Mouse (Mus musculus) G1E (cell line): ENCODE measurements at regions not wholly inside any gene's neighbourhood (a gene's known extent, or its start where the extent isn't known, plus 50 kb on each side); places are given as distances from the start of the nearest gene placed in this dataset.

Experiments used
- ATAC-seq: 2 replicates; pipeline ENCODE4 v1.8.0; 2016; ENCODE audit warnings: mild to moderate bottlenecking; ENCODE audit not compliant: insufficient number of reproducible peaks, poor library complexity, low FRiP score, severe bottlenecking; ENCODE audit errors: extremely low read depth
- DNase-seq: peaks from one replicate; pipeline ENCODE4 v3.0.0; 2012; ENCODE audit warnings: low spot score
- H3K27me3 ChIP-seq: 2 replicates; pipeline ENCODE4 v1.6.1; 2012; ENCODE audit warnings: mild to moderate bottlenecking, low read length, inconsistent platforms; ENCODE audit not compliant: insufficient read depth
- H3K36me3 ChIP-seq: replicated peaks from 2 replicates; pipeline ENCODE3; 2012; ENCODE audit warnings: mild to moderate bottlenecking, inconsistent platforms
- H3K4me1 ChIP-seq: 2 replicates; pipeline ENCODE4 v1.6.1; 2012; ENCODE audit warnings: low read depth, low read length, inconsistent platforms, mixed read lengths; ENCODE audit not compliant: insufficient read depth
- H3K4me3 ChIP-seq: 2 replicates; pipeline ENCODE4 v1.5.1; 2012; ENCODE audit warnings: low read depth, mild to moderate bottlenecking, inconsistent platforms, low read length, moderate library complexity, mixed read lengths
- H3K9me3 ChIP-seq: replicated peaks from 2 replicates; pipeline ENCODE4 v1.6.1; 2012; ENCODE audit warnings: inconsistent platforms
- CTCF ChIP-seq: IDR thresholded peaks from 2 replicates; pipeline ENCODE4 v1.5.1; 2012; ENCODE audit warnings: low read depth, low read length, inconsistent platforms, mixed read lengths
- GATA1 ChIP-seq: IDR thresholded peaks from 2 replicates; pipeline ENCODE4 v1.6.1; 2012; ENCODE audit warnings: borderline replicate concordance, low read length, inconsistent platforms, mixed read lengths
- GATA2 ChIP-seq: IDR thresholded peaks from 2 replicates; pipeline ENCODE4 v1.6.1; 2012; ENCODE audit warnings: low read depth, low read length, inconsistent platforms, borderline replicate concordance
- POLR2AphosphoS5 ChIP-seq: IDR thresholded peaks from 2 replicates; pipeline ENCODE4 v1.6.1; 2012; ENCODE audit warnings: low read depth, low read length, inconsistent platforms; ENCODE audit not compliant: insufficient replicate concordance
- TAL1 ChIP-seq: conservative IDR thresholded peaks from 2 replicates; pipeline ENCODE4 v1.6.1; 2012; ENCODE audit warnings: low read depth, low read length, inconsistent platforms, mixed read lengths

DNA sequence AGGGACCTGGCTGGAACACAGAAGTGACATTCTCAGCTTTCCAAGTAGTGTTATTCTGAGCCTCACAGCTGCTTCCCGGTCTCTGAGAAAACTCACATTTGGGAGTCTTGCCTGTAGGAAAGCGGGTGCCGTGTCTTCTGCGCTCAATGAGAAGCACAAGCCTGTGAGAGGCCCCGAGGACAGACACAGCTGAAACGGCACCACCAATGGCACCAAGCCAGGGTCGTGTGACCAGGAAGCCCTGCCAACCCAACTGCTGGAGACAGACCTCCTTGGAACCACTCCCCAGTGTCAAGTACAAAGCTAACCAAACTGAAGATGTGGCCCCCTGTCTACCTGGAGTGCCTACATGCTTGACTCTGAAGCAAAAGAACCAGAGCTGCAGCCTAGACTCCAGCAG lies 121.3 kb upstream of the Ajap1 start:
- Histone ChIP-seq H3K4me1 (no peaks in the 10 kb centered on the region), H3K9me3 (peaks cover 95% of the 10 kb centered on the region), H3K4me3 (no peak overlapping the region), H3K36me3 (no peaks in the 10 kb centered on the region), H3K27me3 (no peaks in the 10 kb centered on the region)
- ATAC-seq (no peak), DNase-seq (no peak)
- TF ChIP-seq CTCF, result no peak
- TF ChIP-seq POLR2AphosphoS5, result no peak
- no peak for TF ChIP-seq GATA2
- TF ChIP-seq GATA1, result no peak
- TF ChIP-seq TAL1, result no peak

DNA sequence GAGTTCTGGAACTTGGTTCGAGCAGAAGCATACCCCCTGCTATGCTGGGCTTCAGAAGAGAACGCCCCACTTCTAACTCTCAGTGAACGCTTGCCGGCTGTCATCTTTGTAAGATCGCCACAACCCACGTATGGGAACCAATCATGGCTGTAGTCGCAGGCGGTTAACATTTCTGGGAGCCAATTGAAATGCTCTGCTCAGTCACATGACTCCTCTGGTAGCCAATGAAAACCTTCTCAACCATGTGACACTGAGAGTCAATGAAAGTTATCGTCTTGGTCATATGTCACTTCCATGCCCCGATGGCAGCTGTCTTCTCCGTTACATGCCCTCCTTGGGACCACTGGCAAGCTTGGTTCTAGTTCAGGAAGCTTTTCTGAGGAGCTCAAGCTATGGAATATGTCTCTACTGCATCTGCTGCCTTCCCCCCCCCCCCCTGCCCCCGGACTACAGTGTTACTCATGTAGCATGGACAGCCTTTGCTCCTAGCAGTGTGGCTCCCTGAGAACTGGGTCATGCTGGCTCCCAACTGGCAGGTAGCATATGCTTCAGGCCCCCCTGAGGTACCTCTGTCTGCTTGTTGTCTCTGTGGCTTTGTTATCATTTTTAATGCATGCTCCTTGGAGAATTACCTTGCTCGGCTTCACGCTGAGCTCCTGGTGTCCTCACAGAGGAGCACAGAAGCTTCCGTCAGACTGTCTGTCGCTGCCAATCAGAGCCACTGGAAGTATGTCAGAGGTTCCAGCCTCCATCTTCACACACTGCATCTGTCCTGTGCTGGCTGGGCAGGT lies 122.3 kb upstream of the Ajap1 start:
- no peak for TF ChIP-seq POLR2AphosphoS5
- TF ChIP-seq GATA2, result no peak
- no peak for TF ChIP-seq TAL1
- TF ChIP-seq GATA1, result no peak
- TF ChIP-seq CTCF, result no peak
- Histone ChIP-seq H3K36me3 (no peaks in the 10 kb centered on the region), H3K4me1 (no peaks in the 10 kb centered on the region), H3K9me3 (peaks cover 95% of the 10 kb centered on the region), H3K27me3 (no peaks in the 10 kb centered on the region), H3K4me3 (no peak overlapping the region)
- no peak for ATAC-seq
- DNase-seq, result no peak

DNA sequence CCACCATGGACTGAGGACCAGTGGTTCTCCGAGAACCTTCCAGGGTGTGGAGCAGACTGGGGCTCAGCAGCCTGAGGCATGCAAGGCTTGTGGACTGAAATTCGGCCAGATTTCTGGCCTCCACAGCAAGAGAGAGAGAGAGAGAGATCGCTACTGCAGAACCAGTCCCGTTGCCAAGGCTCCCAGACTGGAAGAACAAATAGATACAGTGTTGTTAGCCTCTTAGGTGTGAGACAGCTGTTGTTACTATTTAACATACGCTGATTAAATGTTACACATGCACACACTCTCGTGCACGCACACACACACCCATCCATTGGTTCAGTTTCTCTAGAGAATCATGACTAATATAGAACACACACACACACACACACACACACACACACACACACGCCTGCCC lies 133.4 kb upstream of the Ajap1 start:
- H3K36me3 ChIP-seq, result no peaks in the 10 kb centered on the region
- H3K4me1 ChIP-seq, result no peaks in the 10 kb centered on the region
- DNase-seq (no peak), ATAC-seq (no peak)
- H3K27me3 ChIP-seq, result no peaks in the 10 kb centered on the region
- H3K9me3 ChIP-seq, result peaks cover 86% of the 10 kb centered on the region
- no peak overlapping the region for H3K4me3 ChIP-seq
- TF ChIP-seq CTCF (no peak), GATA2 (no peak), TAL1 (no peak), GATA1 (no peak), POLR2AphosphoS5 (no peak)

DNA sequence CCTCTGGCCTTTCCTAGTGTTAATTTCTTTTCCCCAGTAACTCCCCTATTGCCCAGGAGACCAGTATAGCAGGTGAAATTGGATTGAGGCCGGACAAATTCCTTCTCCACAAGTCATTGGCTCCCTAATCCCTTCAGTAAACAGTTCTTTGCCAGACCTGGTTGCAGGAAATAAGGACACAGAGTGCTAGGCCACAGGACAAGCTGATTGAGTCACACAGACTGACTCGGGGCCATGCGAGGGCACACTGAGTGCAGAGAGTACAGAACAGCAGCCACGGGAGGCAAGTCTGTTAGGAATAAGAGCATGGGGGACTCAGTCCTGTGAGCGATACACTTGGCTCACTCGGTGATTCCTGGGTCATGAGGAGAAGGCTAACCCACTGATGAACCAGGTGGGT lies 134.3 kb upstream of the Ajap1 start:
- H3K9me3 ChIP-seq, result peaks cover 86% of the 10 kb centered on the region
- no peak for ATAC-seq
- DNase-seq, result no peak
- no peak overlapping the region for H3K4me3 ChIP-seq
- no peaks in the 10 kb centered on the region for H3K36me3 ChIP-seq
- H3K27me3 ChIP-seq, result no peaks in the 10 kb centered on the region
- no peak for TF ChIP-seq TAL1
- no peak for TF ChIP-seq CTCF
- no peak for TF ChIP-seq GATA2
- TF ChIP-seq POLR2AphosphoS5, result no peak
- no peak for TF ChIP-seq GATA1
- H3K4me1 ChIP-seq, result no peaks in the 10 kb centered on the region

DNA sequence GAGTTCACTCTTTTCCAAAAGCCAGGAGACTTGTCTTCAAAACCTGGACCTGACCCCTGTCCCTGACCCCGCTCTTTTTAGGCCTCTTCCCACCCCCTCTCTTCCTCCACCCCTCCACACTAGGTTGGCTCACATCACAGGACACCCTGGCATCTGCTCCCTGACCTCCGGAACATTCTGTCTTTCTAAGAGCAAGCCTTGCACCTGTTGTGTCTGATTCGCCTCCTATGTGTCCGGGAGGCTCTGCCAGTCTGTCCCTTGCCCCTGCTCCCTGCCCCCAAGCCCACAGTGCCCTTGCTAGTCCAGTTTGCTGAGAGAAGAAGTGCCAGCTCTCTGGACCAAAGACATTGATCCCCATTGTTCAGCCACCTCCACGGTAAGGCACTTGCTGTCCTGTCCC lies 138.3 kb upstream of the Ajap1 start:
- Histone ChIP-seq H3K36me3 (no peaks in the 10 kb centered on the region), H3K4me1 (no peaks in the 10 kb centered on the region), H3K4me3 (no peak overlapping the region), H3K27me3 (no peaks in the 10 kb centered on the region), H3K9me3 (peaks cover 78% of the 10 kb centered on the region)
- TF ChIP-seq POLR2AphosphoS5 (no peak), GATA2 (no peak), CTCF (no peak), TAL1 (no peak), GATA1 (no peak)
- DNase-seq (no peak), ATAC-seq (no peak)

DNA sequence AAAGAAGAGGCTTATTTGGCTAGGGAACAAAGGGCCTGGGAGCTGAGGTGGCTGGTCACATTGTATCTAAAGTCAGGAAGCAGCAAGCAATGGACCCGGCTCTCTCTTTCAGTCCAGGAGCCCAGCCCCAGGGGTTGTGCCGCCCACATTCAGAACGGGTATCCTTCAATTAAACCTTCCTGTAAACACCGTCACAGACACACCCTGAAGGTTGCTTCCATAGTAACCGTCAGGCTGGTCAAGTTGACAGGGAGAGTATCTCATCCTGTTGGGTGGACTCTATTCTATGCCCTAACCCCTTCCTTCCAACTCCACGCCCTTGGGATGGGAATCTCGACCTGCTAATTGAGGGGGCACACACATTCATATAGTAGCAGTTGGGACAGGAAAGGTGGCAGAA lies 148.6 kb upstream of the Ajap1 start:
- DNase-seq (no peak), ATAC-seq (no peak)
- no peaks in the 10 kb centered on the region for H3K27me3 ChIP-seq
- no peak for TF ChIP-seq GATA2
- no peak for TF ChIP-seq POLR2AphosphoS5
- TF ChIP-seq CTCF, result no peak
- TF ChIP-seq GATA1, result no peak
- no peak overlapping the region for H3K4me3 ChIP-seq
- no peaks in the 10 kb centered on the region for H3K4me1 ChIP-seq
- H3K36me3 ChIP-seq, result no peaks in the 10 kb centered on the region
- peaks cover 83% of the 10 kb centered on the region for H3K9me3 ChIP-seq

DNA sequence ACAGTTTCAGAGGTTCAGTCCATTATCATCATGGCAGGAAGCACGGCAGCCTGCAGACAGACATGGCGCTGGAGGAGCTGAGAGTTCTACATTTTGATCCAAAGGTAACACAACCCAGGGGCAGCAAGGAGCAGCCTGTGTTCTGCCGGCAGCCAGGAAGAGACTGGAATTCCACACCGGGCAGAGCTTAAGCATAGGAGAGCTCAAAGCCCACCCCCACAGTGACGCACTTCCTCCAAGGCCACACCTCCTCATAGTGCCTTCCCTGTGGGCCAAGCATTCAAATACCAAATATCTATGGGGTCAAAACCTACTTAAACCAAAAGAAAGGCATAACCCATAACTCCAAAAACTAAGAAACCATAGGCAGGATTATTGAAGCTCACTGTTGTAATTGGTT lies 149.4 kb upstream of the Ajap1 start:
- no peak for ATAC-seq
- peaks cover 85% of the 10 kb centered on the region for H3K9me3 ChIP-seq
- TF ChIP-seq TAL1, result no peak

More for the DNA sequence above, 149.4 kb upstream of the Ajap1 start:
- H3K4me1 ChIP-seq, result no peaks in the 10 kb centered on the region
- H3K27me3 ChIP-seq, result no peaks in the 10 kb centered on the region
- H3K36me3 ChIP-seq, result no peaks in the 10 kb centered on the region
- no peak overlapping the region for H3K4me3 ChIP-seq
- DNase-seq, result no peak
